Mouse (Mus musculus) kidney, embryonic 14.5 days (tissue): Measurements from ENCODE around the gene Ccdc124. TPM values are rescaled to one million over a fixed set of nuclear protein-coding genes. Genes with fewer than 3 reads are reported as not detected.

Experiments
- ATAC-seq: fragments of 200-750 bp; cut with Nextera tagmentation; 2 replicates; pipeline ENCODE4 v1.8.0; 2017; ENCODE audit warnings: moderate number of reproducible peaks, mild to moderate bottlenecking, moderate TSS enrichment, moderate library complexity; ENCODE audit not compliant: low FRiP score, low TSS enrichment
- H3K27ac ChIP-seq: fragments of 300-500 bp; sonication (generic); 2 replicates; pipeline ENCODE4 v1.5.1; 2014; ENCODE audit warnings: low read depth, mild to moderate bottlenecking, low read length, moderate library complexity, mixed read lengths
- H3K27me3 ChIP-seq: fragments of 300-500 bp; sonication (generic); 2 replicates; pipeline ENCODE4 v1.6.1; 2014; ENCODE audit warnings: mild to moderate bottlenecking, low read length; ENCODE audit not compliant: control insufficient read depth, insufficient read depth
- H3K36me3 ChIP-seq: fragments of 300-500 bp; sonication (generic); 2 replicates; pipeline ENCODE4 v1.6.1; 2014; ENCODE audit warnings: low read length, mixed read lengths; ENCODE audit not compliant: control insufficient read depth, insufficient read depth
- H3K4me1 ChIP-seq: fragments of 300-500 bp; sonication (generic); 2 replicates; pipeline ENCODE4 v1.6.1; 2014; ENCODE audit warnings: low read length, mixed read lengths; ENCODE audit not compliant: control insufficient read depth, insufficient read depth
- H3K4me2 ChIP-seq: fragments of 300-500 bp; sonication (generic); replicated peaks from 2 replicates; pipeline ENCODE4 v1.6.1; 2014; ENCODE audit warnings: low read depth, mild to moderate bottlenecking, low read length
- H3K4me3 ChIP-seq: fragments of 300-500 bp; sonication (generic); 2 replicates; pipeline ENCODE4 v1.5.1; 2014; ENCODE audit warnings: mild to moderate bottlenecking, low read length
- H3K9ac ChIP-seq: fragments of 300-500 bp; sonication (generic); 2 replicates; pipeline ENCODE4 v1.6.1; 2014; ENCODE audit warnings: low read depth, mild to moderate bottlenecking, low read length, moderate library complexity
- H3K9me3 ChIP-seq: fragments of 300-500 bp; sonication (generic); 2 replicates; pipeline ENCODE4 v1.6.1; 2016; ENCODE audit warnings: low read length; ENCODE audit not compliant: control insufficient read depth
- WGBS: fragments of 180-500 bp; shearing (Covaris S2); extraction: QIAGEN DNeasy Blood & Tissue Kit; methylation state at CpG from one replicate; pipeline ENCODE4 v1.1.7; 2014; 5-methylcytosine and 5-hydroxymethylcytosine counted together
- polyA plus RNA-seq: library from polyadenylated mRNA; unstranded; fragments of >200 nt; fragmentation: Nextera tagmentation; extraction: Ambion mirVana; gene quantifications from 2 replicates; pipeline ENCODE4 v1.2.1, GENCODE M21; 2014

The Ccdc124 gene
- polyA plus RNA-seq, 1 experiment from 2014 or later: 117 TPM

DNA sequence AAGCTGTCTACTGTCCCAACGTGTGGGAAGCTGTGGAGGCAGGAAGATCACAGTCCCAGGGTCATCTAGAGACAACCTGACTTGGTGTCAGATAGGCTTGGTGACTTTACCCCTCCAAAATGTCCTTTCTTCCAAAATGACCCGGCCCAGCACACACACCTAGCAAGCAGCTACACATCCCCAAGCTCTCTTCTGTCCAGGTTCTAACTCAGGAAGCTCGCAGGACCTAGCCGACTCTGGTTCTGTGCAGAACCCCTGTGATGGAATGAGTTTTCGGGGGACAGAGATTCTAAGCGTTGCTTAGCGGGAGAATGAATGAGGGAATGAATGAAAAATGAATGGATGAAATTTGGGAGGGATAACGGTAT is 31.7 kb upstream of the Ccdc124 start:
- H3K9me3 ChIP-seq: no peaks in the 10 kb centered on the region
- peak overlapping the region; percentile 90 for H3K4me2 ChIP-seq
- peak overlapping the region; percentile 91; the same call in 1 of the 2 replicates for H3K9ac ChIP-seq
- H3K4me1 ChIP-seq: peaks cover 6% of the 10 kb centered on the region
- ATAC-seq: peak; percentile 22
- peak overlapping the region; percentile 94 for H3K4me3 ChIP-seq
- H3K36me3 ChIP-seq: no peaks in the 10 kb centered on the region
- WGBS: 17% methylated on average over 8 of the region's 8 CpGs
- H3K27ac ChIP-seq: peak overlapping the region; percentile 45; the same call in 1 of the 2 replicates
- H3K27me3 ChIP-seq: peaks cover 3% of the 10 kb centered on the region; the same call in 1 of the 2 replicates

DNA sequence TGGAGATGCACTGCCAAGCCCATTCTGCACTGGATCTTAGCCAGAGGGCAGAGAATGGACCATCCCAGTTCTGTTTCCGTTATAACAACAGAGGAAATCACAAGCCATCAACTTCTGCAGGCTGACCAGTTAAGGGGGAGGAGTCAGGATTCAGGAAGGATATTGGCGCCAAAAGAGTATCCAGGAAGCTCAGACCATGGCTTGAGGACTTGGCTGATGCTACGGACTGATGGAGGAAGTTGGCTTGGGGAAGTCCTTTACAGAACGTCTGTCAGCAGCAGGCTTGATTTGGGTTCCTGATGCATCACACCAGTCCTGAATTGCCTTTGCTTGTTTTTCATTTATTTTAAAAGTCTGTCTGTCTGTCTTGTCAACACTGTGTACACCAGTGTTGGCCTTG is 30.8 kb upstream of the Ccdc124 start:
- no peaks in the 10 kb centered on the region for H3K36me3 ChIP-seq
- H3K4me3 ChIP-seq: no peak overlapping the region
- no peak overlapping the region for H3K27ac ChIP-seq
- no peaks in the 10 kb centered on the region for H3K9me3 ChIP-seq
- peaks cover 3% of the 10 kb centered on the region; the same call in 1 of the 2 replicates for H3K27me3 ChIP-seq
- H3K9ac ChIP-seq: no peak overlapping the region
- ATAC-seq: no peak
- H3K4me1 ChIP-seq: peaks cover 6% of the 10 kb centered on the region
- H3K4me2 ChIP-seq: no peak overlapping the region
- 70% methylated on average over 4 of the region's 4 CpGs for WGBS

GRCm38 (mm10) chr8:70903582-70903981 is 29.8 kb upstream of the Ccdc124 start:
- Histone ChIP-seq H3K9ac (no peak overlapping the region), H3K4me2 (no peak overlapping the region), H3K36me3 (no peaks in the 10 kb centered on the region), H3K9me3 (no peaks in the 10 kb centered on the region), H3K4me1 (peaks cover 6% of the 10 kb centered on the region), H3K4me3 (no peak overlapping the region), H3K27ac (no peak overlapping the region), H3K27me3 (peaks cover 3% of the 10 kb centered on the region; the same call in 1 of the 2 replicates)
- ATAC-seq: no peak

- ATAC-seq: no peak
- peaks cover 10% of the 10 kb centered on the region for H3K4me1 ChIP-seq
- no peaks in the 10 kb centered on the region for H3K9me3 ChIP-seq
- H3K4me3 ChIP-seq: no peak overlapping the region
- H3K36me3 ChIP-seq: no peaks in the 10 kb centered on the region
- peaks cover 3% of the 10 kb centered on the region; the same call in 1 of the 2 replicates for H3K27me3 ChIP-seq
- H3K9ac ChIP-seq: no peak overlapping the region
- 48% methylated on average over 4 of the region's 4 CpGs for WGBS
- H3K27ac ChIP-seq: no peak overlapping the region
- H3K4me2 ChIP-seq: no peak overlapping the region
Observed at GRCm38 (mm10) chr8:70903112-70903511, 29.4 kb upstream of the Ccdc124 start.

GRCm38 (mm10) chr8:70902211-70902610 is 28.5 kb upstream of the Ccdc124 start:
- peaks cover 3% of the 10 kb centered on the region; the same call in 1 of the 2 replicates for H3K27me3 ChIP-seq
- no peaks in the 10 kb centered on the region for H3K9me3 ChIP-seq
- no peak overlapping the region for H3K4me3 ChIP-seq
- H3K4me2 ChIP-seq: no peak overlapping the region
- H3K27ac ChIP-seq: no peak overlapping the region
- ATAC-seq: no peak
- peaks cover 10% of the 10 kb centered on the region for H3K4me1 ChIP-seq
- H3K36me3 ChIP-seq: no peaks in the 10 kb centered on the region
- WGBS: 29% methylated on average over 5 of the region's 5 CpGs
- no peak overlapping the region for H3K9ac ChIP-seq

GRCm38 (mm10) chr8:70900872-70901387 is 27.2 kb upstream of the Ccdc124 start:
- H3K4me3 ChIP-seq: no peak overlapping the region
- 72% methylated on average over 2 of the region's 2 CpGs for WGBS

DNA sequence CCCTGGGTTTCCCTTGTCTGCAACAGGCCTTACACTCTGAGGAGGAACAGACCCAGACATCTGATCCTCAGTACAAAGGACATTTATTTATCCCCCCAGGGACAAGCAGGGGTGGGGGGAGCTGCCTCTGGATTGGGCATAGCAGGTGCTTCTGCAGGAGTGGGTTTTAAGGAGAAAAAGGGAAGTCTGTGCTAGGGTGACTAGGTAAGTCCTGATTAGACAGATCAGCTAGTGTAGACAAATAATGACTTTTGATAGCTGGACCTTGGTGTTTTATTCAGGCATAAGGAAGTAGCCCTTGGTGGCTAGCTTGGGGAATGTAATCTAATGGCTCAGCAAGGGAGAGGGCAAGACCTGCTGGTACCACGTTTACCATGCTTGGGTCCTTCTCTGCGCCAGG is 25.5 kb upstream of the Ccdc124 start:
- no peak overlapping the region for H3K4me2 ChIP-seq
- no peak overlapping the region for H3K27ac ChIP-seq
- H3K9ac ChIP-seq: no peak overlapping the region
- peaks cover 21% of the 10 kb centered on the region for H3K36me3 ChIP-seq
- ATAC-seq: no peak
- peaks cover 8% of the 10 kb centered on the region for H3K4me1 ChIP-seq
- H3K9me3 ChIP-seq: no peaks in the 10 kb centered on the region
- no peaks in the 10 kb centered on the region for H3K27me3 ChIP-seq
- 83% methylated on average over 2 of the region's 2 CpGs for WGBS
- no peak overlapping the region for H3K4me3 ChIP-seq

More at GRCm38 (mm10) chr8:70900872-70901387, 27.2 kb upstream of the Ccdc124 start:
- Histone ChIP-seq H3K36me3 (peaks cover 4% of the 10 kb centered on the region; the same call in 1 of the 2 replicates), H3K4me2 (no peak overlapping the region), H3K9me3 (no peaks in the 10 kb centered on the region), H3K27me3 (peaks cover 3% of the 10 kb centered on the region; the same call in 1 of the 2 replicates), H3K9ac (no peak overlapping the region), H3K4me1 (peaks cover 5% of the 10 kb centered on the region; the same call in 1 of the 2 replicates), H3K27ac (no peak overlapping the region)
- ATAC-seq: no peak

DNA sequence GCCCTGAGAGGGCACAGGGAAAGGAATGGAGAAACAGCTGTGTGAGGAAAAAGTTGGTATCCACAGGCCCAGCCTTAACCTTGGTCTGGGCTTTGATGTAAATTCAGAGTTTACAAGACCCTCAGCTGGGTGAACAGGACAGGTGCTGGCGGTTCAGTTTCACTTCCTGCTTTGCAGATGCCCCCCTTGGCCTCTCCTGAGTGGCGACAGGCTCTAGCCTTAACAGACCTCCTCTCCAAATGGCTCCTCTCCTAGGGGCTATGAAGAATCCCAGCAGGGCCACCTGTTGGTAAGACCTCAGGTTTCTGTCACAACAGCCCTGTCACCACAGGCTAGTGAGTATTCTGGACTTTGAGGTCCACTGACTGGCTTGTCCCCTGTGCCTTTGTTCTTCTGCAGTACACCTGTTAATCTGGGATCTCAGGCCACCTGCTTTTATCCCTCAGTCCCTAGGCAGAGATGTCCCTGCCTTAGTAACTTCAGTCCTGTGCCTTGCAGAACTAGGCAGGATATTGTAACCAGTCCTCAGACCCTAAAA is 25.0 kb upstream of the Ccdc124 start:
- Histone ChIP-seq H3K36me3 (peaks cover 26% of the 10 kb centered on the region), H3K4me3 (no peak overlapping the region), H3K9me3 (no peaks in the 10 kb centered on the region), H3K27ac (no peak overlapping the region), H3K27me3 (no peaks in the 10 kb centered on the region), H3K9ac (peak overlapping the region; percentile 45; the same call in 1 of the 2 replicates), H3K4me1 (peaks cover 8% of the 10 kb centered on the region), H3K4me2 (peak overlapping the region; percentile 63; the same call in 1 of the 2 replicates)
- no peak for ATAC-seq
- 52% methylated on average over 2 of the region's 2 CpGs for WGBS

DNA sequence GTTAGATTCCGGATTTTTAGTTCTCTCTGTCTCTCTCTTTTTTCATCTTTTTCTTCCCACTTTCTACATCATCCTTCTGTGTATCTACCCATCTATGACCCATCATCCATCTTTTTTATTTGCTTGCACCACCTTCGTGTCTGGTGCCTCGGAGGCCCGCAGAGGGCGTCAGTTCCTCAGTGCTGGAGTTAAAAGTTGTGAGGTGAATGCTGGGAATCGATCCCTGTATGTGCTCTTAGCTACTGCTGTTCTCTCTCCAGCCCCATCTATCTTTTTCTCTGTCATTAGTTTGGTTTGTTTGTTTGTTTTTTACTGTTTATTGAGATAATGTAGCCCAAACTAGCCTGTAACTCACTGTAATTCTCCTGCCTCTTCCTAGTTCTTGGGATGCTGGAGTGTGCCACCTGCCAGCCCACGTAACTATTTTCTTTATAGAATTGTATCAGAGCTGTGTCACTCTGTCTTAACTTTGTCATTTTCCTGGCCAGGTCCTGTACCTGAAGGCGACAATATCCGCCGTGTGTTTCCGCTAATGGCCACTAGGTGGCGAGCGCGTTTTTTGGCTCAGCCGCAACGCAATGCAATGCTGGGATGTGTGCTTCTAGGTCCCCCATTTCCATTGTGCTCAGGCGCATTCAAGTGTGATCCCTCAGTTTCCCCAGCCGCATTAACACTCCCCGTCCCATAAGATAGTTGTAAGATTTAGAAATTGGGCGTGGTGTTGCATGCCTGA is 24.1 kb upstream of the Ccdc124 start:
- H3K27ac ChIP-seq: peak overlapping the region; percentile 78; the same call in 1 of the 2 replicates
- WGBS: under 1% methylated on average over 20 of the region's 20 CpGs
- peaks cover 6% of the 10 kb centered on the region; the same call in 1 of the 2 replicates for H3K27me3 ChIP-seq
- H3K4me2 ChIP-seq: peak overlapping the region; percentile 63
- peak; percentile 26 for ATAC-seq
- no peaks in the 10 kb centered on the region for H3K9me3 ChIP-seq
- H3K4me3 ChIP-seq: peak overlapping the region; percentile 69
- H3K4me1 ChIP-seq: peaks cover 8% of the 10 kb centered on the region
- peaks cover 29% of the 10 kb centered on the region for H3K36me3 ChIP-seq
- H3K9ac ChIP-seq: peak overlapping the region; percentile 97
